Mouse (Mus musculus): ENCODE results near the gene Patj. TPM values are rescaled to one million over a fixed set of nuclear protein-coding genes. Genes with fewer than 3 reads are reported as not detected.

Gene Patj
- total RNA-seq, 1 experiment from 2014 or later: 4.3 TPM

DNA sequence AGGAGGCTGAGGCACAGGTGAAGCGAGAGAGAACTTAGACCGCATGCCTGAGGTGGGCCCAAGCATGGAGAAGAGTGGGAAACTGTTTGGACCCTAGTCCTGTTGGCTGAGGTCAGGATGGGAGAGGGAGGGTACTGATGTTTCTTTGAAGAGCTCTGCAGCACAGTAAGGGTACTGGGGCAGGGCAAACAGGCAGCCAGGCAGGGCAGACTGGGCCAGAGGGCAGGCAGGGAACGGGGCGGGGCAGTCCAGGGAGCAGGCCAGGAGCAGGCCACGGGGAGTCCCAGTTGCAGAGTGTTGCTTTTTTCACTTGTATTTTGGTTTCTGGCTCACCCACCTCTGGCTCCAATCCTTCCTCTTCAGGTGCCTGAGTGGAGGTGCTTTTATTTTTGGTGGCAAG, 114.4 kb downstream of the Patj start:
- peak; percentile 38 for DNase-seq

DNA sequence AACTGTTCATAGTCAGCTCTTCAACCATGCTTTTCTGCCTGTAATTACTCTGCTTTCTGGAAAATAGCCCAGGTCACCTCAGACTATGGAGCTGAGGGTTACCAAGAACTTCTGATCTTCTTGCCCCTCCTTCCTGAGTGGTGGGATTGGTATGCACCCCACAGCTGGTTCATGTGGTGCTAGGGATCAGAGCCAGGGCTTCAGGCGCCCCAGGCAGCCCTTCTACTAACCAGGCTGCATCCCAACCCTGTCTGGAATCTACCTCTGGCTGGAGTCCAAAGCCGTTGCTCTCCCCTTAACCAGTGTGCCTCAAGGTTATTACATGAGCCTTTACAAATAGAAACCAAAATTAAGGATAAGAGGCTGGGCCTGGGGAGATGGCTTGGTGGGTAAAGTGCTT, 115.7 kb downstream of the Patj start:
- DNase-seq: peak; percentile 38

DNA sequence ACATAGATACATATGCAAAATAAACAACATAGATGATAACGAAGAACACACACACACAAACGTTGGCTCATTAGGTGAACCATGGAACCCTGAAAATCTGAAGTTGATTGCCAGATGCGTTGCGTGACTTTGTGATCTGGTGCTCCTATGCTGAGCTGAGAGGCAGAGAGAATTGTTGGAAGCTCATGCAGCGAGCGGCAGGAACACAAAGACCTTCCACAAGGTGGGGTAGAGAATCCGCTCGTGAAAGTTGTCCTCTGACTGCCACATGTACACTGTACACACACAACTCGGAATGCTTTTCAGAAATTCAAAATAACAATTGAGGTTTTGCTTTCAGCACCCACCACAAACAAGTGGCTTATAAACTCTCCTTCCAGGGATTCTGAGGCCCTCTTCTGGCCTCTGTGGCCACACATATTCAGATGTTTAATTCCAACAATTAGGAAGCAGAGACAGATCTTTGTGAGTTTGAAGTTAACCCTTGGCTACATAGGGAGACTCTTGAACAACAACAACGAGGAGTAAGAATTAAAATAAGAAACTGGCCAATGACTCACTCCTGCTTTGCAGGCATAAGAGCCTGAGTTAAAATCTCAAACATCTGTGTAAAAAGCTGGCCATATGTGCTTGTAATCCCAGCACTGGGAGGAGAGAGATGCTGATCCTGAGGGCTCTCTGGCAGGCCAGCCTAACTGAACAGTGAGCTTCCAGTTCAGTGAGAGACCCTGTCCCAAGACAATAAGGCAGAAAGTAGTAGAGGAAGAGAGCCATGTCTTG, 116.6 kb downstream of the Patj start:
- DNase-seq: no peak

DNA sequence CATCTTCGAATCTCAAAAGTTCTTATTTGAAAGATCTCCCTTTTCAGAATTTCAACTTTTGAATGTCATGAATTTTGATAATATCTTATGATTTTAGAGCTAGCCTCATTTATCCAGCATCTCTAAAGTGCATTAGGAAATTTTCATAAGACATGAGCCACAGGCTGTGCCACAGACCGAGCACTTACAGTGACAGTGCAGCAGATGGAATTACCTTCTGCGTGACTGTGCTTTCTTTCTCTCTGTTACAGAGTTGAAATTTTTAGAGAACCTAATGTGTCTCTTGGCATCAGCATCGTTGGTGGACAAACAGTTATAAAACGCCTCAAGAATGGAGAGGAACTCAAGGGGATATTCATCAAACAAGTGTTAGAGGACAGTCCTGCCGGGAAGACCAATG, 124.9 kb downstream of the Patj start:
- no peak for DNase-seq

DNA sequence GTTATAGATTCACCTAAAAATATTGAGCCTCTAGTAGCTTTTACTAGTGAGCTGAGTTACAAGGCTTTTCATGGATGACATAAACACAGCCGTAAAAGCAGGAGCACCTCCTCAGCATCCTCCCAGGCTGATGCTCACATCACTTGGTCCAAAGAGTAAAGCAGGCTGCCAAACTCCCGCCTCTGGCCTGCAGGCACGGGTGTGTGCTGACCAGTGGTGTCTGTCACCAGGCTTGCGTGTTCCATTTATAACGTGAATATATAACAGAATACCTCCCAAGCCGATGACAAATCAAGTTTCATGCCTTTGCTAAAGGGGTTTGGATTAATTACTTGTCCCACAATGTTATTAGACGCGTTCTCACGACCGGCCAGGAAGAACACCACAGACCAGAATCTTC, 128.9 kb downstream of the Patj start:
- no peak for DNase-seq

DNA sequence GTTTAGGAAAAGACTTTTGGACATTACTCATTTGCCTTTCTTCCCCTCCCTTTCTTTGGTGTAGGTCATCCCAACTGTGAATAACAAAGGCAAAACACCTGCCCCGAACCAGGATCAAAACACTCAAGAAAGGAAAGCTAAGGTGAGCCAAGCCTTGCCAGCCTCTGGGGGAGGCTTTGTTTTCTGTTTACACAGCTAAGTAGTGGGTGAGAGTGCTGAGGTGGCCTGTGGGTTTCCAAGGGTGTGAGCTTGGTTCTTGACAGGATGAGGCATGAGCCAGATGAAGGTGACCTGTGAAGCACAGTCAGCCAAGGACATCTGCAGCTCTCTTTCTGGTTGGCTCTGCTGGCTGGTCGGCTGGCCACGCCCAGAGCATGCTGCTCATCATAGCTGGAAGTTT, 139.9 kb downstream of the Patj start:
- DNase-seq: no peak

DNA sequence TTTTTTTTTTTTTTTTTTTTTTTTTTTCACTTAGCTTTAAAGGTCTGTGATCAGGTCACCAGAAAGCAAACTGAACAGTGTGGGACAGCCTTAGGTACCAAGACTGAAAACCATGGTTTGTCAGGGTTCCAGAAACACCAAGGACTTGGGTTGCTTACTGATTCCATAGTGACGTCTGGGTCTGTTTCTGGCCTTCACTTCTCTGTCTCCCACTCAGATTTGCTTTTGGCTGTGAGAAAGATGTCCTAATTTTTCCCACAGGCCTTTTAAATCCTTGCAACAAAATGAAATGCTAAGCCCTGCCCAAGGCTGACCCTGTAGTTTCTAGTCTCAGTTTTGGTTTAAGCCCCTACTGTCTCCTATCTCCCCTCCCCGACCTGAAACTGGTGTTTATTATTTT, 146.0 kb downstream of the Patj start:
- no peak for DNase-seq

DNA sequence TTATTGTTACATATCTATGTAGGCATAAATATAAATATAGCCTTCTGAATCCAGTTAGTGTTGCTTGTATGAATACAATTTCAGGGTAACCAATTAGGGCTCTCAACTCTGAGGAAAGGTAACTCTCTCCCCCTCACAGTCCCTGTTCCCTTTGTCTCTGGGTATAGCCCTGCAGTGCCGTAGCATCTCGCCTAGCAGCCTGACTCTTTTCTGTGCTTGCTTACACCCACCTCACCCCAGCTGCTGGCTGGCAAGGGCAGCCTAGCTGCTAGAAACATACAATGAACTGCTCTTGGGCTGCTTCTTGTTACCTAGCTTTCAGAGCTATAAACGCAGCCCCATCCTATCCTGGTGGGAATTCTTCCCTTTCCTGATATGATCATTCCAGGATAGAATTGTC, 147.4 kb downstream of the Patj start:
- DNase-seq: no peak

DNA sequence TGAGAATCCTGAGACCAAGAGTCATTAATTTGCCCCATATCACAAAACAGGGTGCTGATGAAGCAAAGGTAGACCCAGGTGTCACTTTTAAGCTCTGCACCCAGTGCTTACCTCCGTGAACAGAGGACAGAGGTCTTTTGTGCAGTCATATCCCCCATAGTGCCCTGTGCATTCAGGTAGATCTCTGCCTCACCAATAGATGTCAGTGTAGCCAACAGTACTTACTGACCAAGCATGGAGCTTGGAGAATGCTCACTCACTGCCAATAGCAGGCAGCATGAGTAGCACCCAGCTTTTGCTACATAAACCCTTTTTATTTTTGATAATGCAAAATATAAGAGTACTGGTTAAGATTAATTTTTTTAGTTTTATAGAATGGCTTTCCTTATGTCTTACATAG, 149.8 kb downstream of the Patj start:
- no peak for DNase-seq

DNA sequence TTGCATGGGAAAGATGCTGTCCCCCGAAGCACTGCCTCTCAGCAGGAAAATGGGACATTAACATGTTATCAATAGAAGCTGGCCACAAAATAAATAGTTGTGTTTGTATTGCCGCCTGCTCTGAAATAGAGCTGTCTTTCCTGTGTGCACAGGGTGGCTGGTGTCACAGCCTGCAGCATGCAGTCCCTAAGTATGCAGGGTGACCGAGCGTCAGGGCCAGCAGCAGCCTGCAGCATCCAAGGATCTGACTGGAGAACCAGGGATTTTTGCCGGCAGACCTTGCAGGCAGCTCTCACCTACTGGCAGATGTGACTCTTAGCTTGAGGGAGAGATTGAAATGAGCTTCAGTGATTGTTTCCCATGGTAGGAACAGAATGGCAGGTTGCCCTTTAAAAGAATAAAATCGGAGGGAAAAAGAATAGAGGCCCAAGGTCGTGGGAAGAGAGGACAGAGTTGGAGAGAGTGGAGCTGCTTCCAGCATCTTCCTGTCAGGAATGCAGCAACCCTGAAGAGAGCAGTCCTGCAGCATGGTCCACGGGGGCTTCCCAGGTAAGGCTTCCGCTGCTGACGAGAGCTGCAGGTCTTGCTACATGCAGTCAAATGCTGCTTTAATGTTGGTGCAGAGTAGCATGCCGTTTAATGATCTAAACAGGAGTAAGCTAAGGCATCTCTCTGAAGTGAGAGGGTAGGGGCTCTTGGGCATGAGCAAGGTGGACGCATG, 151.0 kb downstream of the Patj start:
- DNase-seq: no peak

DNA sequence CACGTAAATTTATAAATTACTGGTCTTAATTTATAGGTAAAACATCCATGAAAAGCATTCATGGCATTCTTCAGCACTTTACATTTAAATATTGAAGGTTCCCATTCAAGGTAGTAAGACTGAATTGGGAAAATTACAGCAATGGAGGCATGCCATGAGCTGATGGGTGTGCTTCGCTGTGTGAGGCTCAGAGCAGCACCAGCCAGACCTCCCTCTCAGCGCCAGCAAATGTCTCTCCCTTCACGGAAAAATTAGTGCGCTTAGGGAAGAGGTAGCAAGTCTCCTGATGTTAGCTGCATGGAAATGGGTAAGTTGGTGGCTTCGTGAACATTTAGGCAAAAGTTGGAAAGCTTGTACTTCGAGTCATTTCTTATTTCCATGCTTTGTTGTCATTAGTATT, 153.9 kb downstream of the Patj start:
- DNase-seq: no peak

DNA sequence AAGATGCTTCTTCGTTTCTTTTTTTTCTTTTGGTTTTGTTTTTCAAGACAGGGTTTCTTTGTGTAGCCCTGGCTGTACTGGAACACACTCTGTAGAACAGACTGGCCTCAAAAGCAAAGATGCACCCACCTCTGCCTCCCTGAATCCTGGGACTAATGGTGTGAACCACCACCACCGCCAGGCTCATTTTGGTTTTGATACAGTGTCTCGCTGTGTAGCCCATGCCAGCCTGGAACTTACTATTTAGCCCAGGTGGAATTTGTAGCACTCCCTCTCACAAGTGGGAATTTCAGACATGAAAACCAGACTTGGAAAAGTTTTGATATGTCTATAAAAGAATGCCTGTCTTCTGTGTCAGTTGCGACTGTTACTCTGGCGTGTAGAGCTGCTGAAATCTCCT, 154.5 kb downstream of the Patj start:
- DNase-seq: no peak

DNA sequence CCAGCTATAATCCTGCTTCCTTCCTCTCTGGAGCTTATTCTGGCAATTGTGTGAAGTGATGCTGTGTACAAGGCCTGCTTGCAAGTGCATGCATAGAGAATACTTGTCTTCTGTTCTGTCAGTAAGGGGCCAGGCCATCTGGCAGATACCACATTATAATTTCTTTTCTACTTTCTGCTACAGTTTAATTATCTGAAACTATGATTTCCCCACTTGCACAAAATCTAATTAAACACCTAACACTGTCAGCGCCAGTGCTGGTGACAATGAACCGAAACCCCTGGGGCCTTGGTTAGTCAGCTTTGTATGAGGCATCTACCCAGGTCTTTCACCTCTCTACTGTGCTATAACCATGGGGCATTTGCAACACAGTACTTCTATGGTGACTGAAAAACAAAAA, 160.1 kb downstream of the Patj start:
- DNase-seq: no peak

DNA sequence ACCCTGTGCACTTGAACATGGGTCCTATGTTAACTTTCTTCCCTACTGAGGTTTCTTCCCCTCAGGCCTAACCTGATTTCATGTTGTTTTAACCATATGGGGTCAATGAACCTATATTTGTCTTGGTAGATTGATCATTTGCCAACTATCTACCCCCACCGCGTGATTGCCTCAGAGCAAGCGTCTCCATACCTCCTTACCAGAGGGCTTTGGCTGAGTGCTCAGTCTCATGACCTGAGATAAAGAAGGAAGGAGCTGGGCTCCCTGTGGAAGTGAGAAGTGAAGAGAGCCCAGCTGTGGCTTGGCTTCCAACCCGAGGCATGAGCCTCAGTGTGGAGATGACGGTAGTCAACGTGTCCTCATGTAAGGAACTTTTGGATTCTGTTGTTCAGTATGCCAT, 160.9 kb downstream of the Patj start:
- DNase-seq: no peak

DNA sequence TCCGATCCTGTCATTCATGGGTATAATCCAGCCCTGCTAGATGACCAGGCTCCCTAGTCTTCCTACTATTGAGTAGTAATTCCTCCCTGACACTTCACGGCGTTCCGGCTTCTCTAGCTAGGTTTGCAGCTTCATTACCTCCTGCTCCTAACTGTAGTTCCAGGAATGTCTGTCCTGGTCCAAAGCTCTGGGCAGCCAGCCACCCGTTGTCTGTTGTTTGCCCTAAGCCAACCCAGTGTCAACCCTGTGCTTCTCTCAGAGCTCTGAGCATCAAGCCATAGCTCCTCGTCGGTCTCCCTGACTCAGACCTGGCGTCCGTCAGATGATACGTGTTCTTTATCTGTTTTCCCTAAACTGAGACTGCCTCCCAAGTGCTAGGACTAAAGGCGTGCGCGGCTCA, 161.6 kb downstream of the Patj start:
- DNase-seq: no peak

DNA sequence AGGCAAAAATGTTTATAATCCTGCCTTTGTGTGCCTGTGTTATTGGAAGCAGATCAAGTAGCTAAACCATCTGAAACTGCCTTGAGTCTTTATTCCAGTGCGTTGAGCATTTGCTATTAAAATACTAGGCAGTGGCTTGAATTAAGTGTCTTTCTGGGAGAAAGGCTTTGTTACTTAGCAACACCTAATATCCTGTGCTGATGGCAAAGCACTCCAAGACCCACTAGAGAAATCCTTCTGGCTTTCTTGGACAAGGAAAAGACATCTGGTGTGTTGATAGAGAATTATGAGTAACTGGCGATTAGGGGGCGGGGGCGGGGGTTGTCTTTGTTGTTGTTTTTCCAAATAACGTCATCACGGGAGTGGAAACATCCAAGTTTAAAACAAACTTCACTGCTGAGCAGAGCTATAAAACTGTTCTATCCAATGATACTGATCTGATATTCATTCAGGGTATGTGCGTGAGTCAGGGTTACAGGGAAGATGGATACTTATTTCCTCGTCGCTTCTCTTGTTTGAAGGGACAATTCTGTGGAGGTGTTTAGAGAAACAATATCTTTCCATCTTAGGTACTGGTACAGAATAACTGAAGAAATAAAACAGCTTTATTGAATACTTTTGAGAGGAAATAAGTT, 164.7 kb downstream of the Patj start:
- no peak for DNase-seq

DNA sequence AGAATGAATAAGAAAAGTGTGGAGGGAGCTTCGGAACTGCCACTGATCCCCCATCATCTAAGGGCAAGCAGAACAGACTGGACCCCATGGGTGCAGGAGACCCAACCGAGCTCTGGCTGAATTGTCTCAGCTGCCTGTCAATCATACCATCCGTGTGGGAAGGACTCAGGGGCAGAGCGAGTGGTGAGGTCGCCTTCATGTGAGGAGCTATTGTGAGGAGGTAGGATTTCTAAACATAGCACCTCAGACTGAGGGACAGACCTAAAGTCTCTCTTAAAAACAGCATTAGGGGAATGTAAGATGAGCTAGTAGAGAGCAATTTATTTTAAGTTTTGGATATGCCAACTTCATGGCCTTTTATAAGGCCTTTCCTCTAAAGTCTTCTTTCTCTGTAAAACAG, 167.5 kb downstream of the Patj start:
- no peak for DNase-seq

DNA sequence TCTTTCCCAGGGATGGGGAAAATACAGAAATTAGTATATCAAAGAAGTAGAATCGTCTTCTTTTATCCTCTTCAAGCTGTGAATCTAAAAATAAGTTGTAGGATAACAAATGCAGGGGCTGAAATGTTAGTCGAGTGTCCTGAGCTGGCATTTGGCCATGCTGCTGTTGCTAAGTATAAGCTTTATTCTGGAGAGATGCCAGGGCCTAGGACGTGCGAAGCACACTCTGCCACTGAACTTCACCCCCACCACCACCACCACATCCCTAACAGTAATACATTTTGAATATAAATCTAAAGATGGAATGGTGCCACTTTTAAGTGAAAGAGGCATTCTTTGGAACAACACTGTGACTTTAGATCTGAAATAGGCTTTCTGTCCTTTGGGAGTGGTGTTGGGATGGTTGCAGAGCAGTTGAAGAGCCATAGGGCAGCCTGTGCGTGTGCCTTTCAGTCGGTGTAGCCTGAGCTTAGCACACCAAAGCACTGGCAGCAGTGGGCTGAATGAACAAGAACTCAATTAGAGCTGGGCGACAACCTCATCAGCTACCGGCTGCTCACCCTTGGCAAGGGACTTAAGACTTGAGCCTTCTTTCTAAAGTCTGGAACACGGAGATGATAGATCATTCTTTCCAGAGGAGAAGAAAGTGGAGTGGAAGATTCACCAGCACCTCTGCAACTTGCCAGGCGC, 168.1 kb downstream of the Patj start:
- DNase-seq: no peak

DNA sequence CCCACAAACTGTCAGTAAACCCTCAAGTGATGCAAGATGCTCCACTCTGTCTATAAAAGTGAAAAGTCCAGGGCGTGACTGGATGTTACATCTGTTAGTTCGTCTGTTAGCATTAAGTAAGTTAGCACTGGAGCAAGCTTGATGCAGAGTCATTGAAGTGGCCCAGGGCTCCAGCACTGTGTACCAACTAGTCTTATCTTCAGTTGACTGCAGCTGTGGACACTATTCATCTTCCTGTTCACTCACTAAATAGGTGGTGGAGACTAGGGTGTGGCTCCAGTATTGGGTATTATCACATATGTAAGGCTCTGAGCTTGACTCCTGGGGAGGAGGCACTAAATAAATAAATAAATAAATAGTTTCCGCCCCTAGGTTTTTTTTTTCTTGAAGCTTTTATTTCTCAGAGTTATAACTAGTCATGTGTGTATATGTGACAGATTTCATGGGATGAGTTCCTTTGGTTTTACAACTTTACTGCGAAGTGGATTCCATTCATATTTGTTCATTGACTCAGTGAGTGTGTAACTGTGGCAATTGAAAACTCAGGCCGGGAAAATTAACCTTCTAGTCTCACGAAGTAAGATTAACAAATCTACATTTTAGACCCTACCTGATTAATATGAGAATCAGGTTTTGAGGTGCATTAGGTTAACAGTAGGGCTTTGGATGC, 168.7 kb downstream of the Patj start:
- DNase-seq: no peak

DNA sequence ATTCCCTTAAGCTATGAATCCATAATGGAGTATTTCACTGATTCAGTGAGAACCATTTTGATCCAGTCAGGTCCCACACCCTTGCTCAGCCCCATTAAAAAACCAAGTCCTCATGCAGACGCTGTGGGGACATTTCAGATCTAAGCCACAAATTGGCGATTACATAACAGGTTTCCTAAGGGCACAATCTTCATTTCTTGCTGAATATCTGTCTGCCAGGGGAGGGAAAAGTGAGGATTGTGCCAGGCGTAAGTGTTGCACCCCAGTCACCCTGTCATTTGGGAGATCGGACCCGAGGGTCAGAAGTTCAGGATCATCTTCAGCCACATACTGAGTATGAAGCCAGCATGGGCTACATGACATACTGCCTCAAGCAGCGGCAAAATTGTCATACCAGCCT, 171.2 kb downstream of the Patj start:
- no peak for DNase-seq

DNA sequence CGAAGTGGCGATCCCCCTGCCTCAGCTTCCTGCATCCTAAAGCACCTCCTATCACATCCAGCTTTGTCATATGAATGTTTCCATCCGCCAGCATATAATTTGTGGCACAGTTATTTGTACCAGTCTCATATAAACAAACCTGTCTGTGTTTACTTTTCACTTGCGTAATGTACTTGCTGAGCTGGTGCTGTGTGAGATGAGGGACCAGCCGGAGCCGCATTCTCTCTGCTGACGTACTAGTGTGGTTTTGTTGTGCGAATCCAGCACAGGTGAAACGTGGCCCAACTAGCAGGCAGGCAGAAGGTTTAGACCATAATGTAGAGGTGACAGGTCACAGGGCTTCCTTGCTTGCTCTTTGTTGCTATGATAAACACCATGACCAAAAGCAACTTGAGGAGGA, 171.9 kb downstream of the Patj start:
- no peak for DNase-seq

DNA sequence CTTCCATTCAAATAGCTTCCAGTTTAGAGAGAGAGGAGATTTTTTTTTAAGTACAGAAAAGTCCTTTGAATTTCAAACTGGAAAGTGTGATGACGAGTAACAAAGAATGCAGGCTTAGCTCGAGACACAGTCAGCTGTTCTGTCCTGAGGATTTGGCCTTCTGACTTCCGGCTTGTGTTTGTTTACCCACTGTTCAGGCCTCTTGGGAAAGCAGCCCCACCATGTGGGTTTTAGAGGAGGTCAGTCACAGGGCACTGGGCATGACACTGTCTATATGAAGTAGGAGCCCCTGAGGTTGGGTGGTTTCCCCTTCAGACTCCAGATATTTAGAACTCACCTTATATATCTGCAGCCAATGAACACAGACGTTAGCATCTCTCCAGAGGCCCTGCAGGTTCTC, 174.3 kb downstream of the Patj start:
- DNase-seq: no peak

DNA sequence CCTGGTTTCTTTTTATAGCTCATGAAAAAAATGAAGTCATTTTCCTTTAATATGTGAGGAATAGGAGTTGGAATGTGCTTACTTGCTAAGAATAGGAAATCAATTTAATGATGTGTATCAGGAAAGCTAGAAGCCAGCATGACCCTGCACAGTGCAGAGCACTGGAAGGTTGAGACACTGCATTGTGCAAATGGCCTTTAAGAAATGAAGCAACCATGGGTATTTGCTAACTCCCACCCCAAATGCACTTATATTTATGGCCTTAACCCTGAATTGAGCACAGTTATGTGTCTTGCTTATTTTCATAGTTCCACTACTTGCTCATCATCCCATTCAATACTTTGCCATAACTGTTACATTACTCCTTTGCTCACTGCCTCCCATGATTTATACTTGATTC, 181.7 kb downstream of the Patj start:
- DNase-seq: no peak
